Mouse (Mus musculus) urinary bladder, postnatal 14 days (tissue): ENCODE measurements around the gene Vmn1r116.
"Not testable (repeated sequence)": the region's sequence is repeated elsewhere in the genome, so short reads cannot be mapped to it uniquely, and the experiment has no call there.

Source experiments
- DNase-seq: peaks from one replicate; pipeline ENCODE4 v3.0.0; 2021; ENCODE audit warnings: low spot score

The Vmn1r116 gene

GRCm38 (mm10) chr7:20871956-20872355 lies at the start of gene Vmn1r116:
TSS of gene Vmn1r116 (plus strand) at chr7:20872256.
- not testable (repeated sequence) for DNase-seq

- DNase-seq: not testable (repeated sequence)
These were observed 27.2 kb upstream of the Vmn1r116 start, which contains the start of gene Vmn1r115 for GRCm38 (mm10) chr7:20844885-20845284. TSS of gene Vmn1r115 (minus strand) at chr7:20844985.

GRCm38 (mm10) chr7:20884021-20884420 lies 12.0 kb downstream of the Vmn1r116 start, which contains the start of gene Vmn1r117:
TSS of gene Vmn1r117 (minus strand) at chr7:20884121.
- not testable (repeated sequence) for DNase-seq

- not testable (repeated sequence) for DNase-seq
These were observed 40.2 kb downstream of the Vmn1r116 start, which contains the start of gene Vmn1r118 for GRCm38 (mm10) chr7:20912247-20912646. TSS of gene Vmn1r118 (minus strand) at chr7:20912347.
